In the genomic region with DNA sequence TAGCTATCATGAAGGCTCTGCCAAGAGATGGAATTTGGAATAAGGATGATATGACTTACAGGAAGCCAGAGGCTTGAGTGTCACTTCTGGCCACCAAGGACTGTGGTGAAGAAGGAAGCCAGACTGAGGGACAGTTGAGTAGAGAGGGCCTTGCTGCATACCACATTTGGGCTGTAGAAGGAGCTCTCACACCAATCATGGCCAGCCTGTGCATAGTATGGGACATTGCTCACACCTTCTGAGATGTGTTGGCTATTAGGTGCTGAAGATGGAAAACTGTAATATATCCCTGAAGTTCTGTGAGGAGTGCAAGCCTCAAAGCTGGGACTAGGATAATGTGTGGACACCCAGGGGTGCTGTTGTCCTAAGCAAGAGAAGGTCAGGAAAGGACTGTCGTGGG, we compare ENCODE assay signal across 8 mouse cellular contexts. TPM values are rescaled to one million over a fixed set of nuclear protein-coding genes. Genes with fewer than 3 reads are reported as not detected.
A peak's percentile ranks its signal among the peaks of the same experiment; 100 is the strongest.
DNase-seq lines count a peak whose midpoint lies in the region; ATAC-seq and TF ChIP-seq lines count a peak whose summit lies in the region.

No protein-coding gene starts in this region.

- DNase-seq in hindbrain, embryonic 11.5 days (ENCODE audit: low spot score): peak; percentile 28
- DNase-seq in hindbrain, embryonic 10.5 days (ENCODE audit: low spot score): no peak
- no peak for DNase-seq in ES-E14 (ENCODE audit: low read depth, low spot score)
- no peak for DNase-seq in c-Kit-positive CD71-positive TER-119-positive erythroid progenitor cells, embryonic 14.5 days (ENCODE audit: low spot score)
- DNase-seq in ovary, postnatal 14 days (ENCODE audit: low spot score): no peak

- no peak overlapping the region for H3K4me2 ChIP-seq in hindbrain, embryonic 11.5 days (replicated peaks; ENCODE audit: low read depth, low read length)
- H3K4me2 ChIP-seq in kidney, embryonic 16.5 days (replicated peaks; ENCODE audit: low read depth, low read length): no peak overlapping the region
- no peak overlapping the region for H3K4me2 ChIP-seq in midbrain, embryonic 16.5 days (ENCODE audit: low read length)

- no peaks in the 10 kb centered on the region for H3K9me3 ChIP-seq in hindbrain, embryonic 11.5 days (ENCODE audit: control insufficient read depth, low read length)
- H3K9me3 ChIP-seq in hindbrain, embryonic 10.5 days: no peaks in the 10 kb centered on the region
- H3K9me3 ChIP-seq in ES-E14 (ENCODE audit: control insufficient read depth, insufficient read depth, low read depth, low read length): no peaks in the 10 kb centered on the region
- H3K9me3 ChIP-seq in kidney, embryonic 16.5 days (ENCODE audit: low read length): no peaks in the 10 kb centered on the region
- H3K9me3 ChIP-seq in midbrain, embryonic 16.5 days (replicated peaks; ENCODE audit: control insufficient read depth, low read length, poor library complexity, severe bottlenecking): no peaks in the 10 kb centered on the region

- H3K4me1 ChIP-seq in hindbrain, embryonic 11.5 days (replicated peaks; ENCODE audit: control insufficient read depth, insufficient read depth, low read length): no peaks in the 10 kb centered on the region
- H3K4me1 ChIP-seq in hindbrain, embryonic 10.5 days (replicated peaks): no peaks in the 10 kb centered on the region
- H3K4me1 ChIP-seq in ES-E14 (ENCODE audit: control insufficient read depth in 2 of 2, insufficient read depth in 2 of 2, low read length in 2 of 2, poor library complexity in 1 of 2): peaks cover 0 to 7% of the 10 kb centered on the region in 2 experiments; a peak in 1 of 4 replicates
- H3K4me1 ChIP-seq in embryonic fibroblast, embryonic 13.5 days (ENCODE audit: control insufficient read depth, insufficient read depth, low read length): no peaks in the 10 kb centered on the region
- H3K4me1 ChIP-seq in kidney, embryonic 16.5 days (ENCODE audit: insufficient read depth, low read length): peaks cover 6% of the 10 kb centered on the region
- no peaks in the 10 kb centered on the region for H3K4me1 ChIP-seq in midbrain, embryonic 16.5 days (ENCODE audit: control insufficient read depth, insufficient read depth, low read length)

- TF ChIP-seq POLR2A in embryonic fibroblast, embryonic 13.5 days (IDR thresholded peaks at IDR 0.05; ENCODE audit: low read depth, low read length): no peak

- no peaks in the 10 kb centered on the region for H3K27me3 ChIP-seq in hindbrain, embryonic 11.5 days (ENCODE audit: control insufficient read depth, insufficient read depth, low read length)
- H3K27me3 ChIP-seq in hindbrain, embryonic 10.5 days (ENCODE audit: insufficient read depth, poor library complexity, severe bottlenecking): no peaks in the 10 kb centered on the region
- no peaks in the 10 kb centered on the region for H3K27me3 ChIP-seq in kidney, embryonic 16.5 days (ENCODE audit: insufficient read depth, low read length)
- no peaks in the 10 kb centered on the region for H3K27me3 ChIP-seq in midbrain, embryonic 16.5 days (ENCODE audit: control insufficient read depth, insufficient read depth, low read depth, low read length)

- no peak overlapping the region for H3K9ac ChIP-seq in hindbrain, embryonic 11.5 days (ENCODE audit: low read depth, low read length)
- no peak overlapping the region for H3K9ac ChIP-seq in ES-E14 (ENCODE audit: insufficient read depth, low read depth, low read length, poor library complexity, severe bottlenecking)
- H3K9ac ChIP-seq in kidney, embryonic 16.5 days (replicated peaks; ENCODE audit: low read length): no peak overlapping the region
- no peak overlapping the region for H3K9ac ChIP-seq in midbrain, embryonic 16.5 days (ENCODE audit: low read depth, low read length)

- peak; percentile 78; the same call in 1 of the 2 replicates for TF ChIP-seq CTCF in embryonic fibroblast, embryonic 13.5 days (IDR thresholded peaks at IDR 0.05; ENCODE audit: borderline replicate concordance, insufficient read depth, low read length)

- in situ Hi-C loops in ES-E14 (cut with MboI; ENCODE audit: low sequenced_read_pairs in 2 of 2, unreplicated experiment in 2 of 2): no loop called here

- H3K27ac ChIP-seq in hindbrain, embryonic 11.5 days (ENCODE audit: low read depth, low read length): no peak overlapping the region
- no peak overlapping the region for H3K27ac ChIP-seq in hindbrain, embryonic 10.5 days
- no peak overlapping the region for H3K27ac ChIP-seq in ES-E14 (ENCODE audit: insufficient read depth, low read depth, low read length, poor library complexity, severe bottlenecking)
- H3K27ac ChIP-seq in embryonic fibroblast, embryonic 13.5 days (ENCODE audit: insufficient read depth, low read length): no peak overlapping the region
- no peak overlapping the region for H3K27ac ChIP-seq in kidney, embryonic 16.5 days (ENCODE audit: low read length)
- H3K27ac ChIP-seq in midbrain, embryonic 16.5 days (ENCODE audit: low read length): no peak overlapping the region

- no peaks in the 10 kb centered on the region for H3K36me3 ChIP-seq in hindbrain, embryonic 11.5 days (ENCODE audit: control insufficient read depth, insufficient read depth, low read length)
- no peaks in the 10 kb centered on the region for H3K36me3 ChIP-seq in hindbrain, embryonic 10.5 days
- H3K36me3 ChIP-seq in ES-E14 (ENCODE audit: control insufficient read depth, insufficient read depth, low read length, poor library complexity, severe bottlenecking): no peaks in the 10 kb centered on the region
- H3K36me3 ChIP-seq in kidney, embryonic 16.5 days (ENCODE audit: insufficient read depth, low read length): no peaks in the 10 kb centered on the region
- H3K36me3 ChIP-seq in midbrain, embryonic 16.5 days (ENCODE audit: control insufficient read depth, insufficient read depth, low read length): no peaks in the 10 kb centered on the region

- H3K4me3 ChIP-seq in hindbrain, embryonic 11.5 days (ENCODE audit: low read depth, low read length): no peak overlapping the region
- H3K4me3 ChIP-seq in hindbrain, embryonic 10.5 days: no peak overlapping the region
- H3K4me3 ChIP-seq in ES-E14 (ENCODE audit: insufficient read depth in 1 of 2, low read depth in 1 of 2, low read length in 2 of 2, poor library complexity in 1 of 2, severe bottlenecking in 1 of 2): no peak overlapping the region
- no peak overlapping the region for H3K4me3 ChIP-seq in embryonic fibroblast, embryonic 13.5 days (ENCODE audit: insufficient read depth, low read length)
- no peak overlapping the region for H3K4me3 ChIP-seq in kidney, embryonic 16.5 days (ENCODE audit: low read length)
- H3K4me3 ChIP-seq in midbrain, embryonic 16.5 days (ENCODE audit: low read depth, low read length): no peak overlapping the region

- no peak for ATAC-seq in hindbrain, embryonic 11.5 days (ENCODE audit: low FRiP score)
- peak; percentile 90 for ATAC-seq in kidney, embryonic 16.5 days (ENCODE audit: low FRiP score, low TSS enrichment)
- ATAC-seq in midbrain, embryonic 16.5 days: peak; percentile 91

- 80% methylated on average over 1 of the region's 1 CpGs for WGBS in hindbrain, embryonic 11.5 days
- 79% methylated on average over 1 of the region's 1 CpGs for WGBS in hindbrain, embryonic 10.5 days
- 94% methylated on average over 1 of the region's 1 CpGs for WGBS in kidney, embryonic 16.5 days
- WGBS in midbrain, embryonic 16.5 days: 88% methylated on average over 1 of the region's 1 CpGs

TF ChIP-seq in ES-E14, 5 proteins besides CTCF, POLR2A, EP300 and RAD21:
- TF ChIP-seq ZNF384 (IDR thresholded peaks at IDR 0.05; ENCODE audit: low read depth, low read length) (no peak), ZC3H11A (IDR thresholded peaks at IDR 0.05; ENCODE audit: borderline replicate concordance, low read depth, low read length) (0 out of 2 replicates have a peak, but pooled peaks have one; percentile 18), HCFC1 (IDR thresholded peaks at IDR 0.05; ENCODE audit: borderline replicate concordance, insufficient read depth, low read length) (no peak), CHD2 (IDR thresholded peaks at IDR 0.05; ENCODE audit: low read depth, low read length) (no peak), MAFK (IDR thresholded peaks at IDR 0.05; ENCODE audit: insufficient read depth, low read depth, low read length) (no peak)

RNA-seq across cellular contexts. Expression of gene Ranbp6, which starts 13.9 kb away (rescaled TPM):
- polyA plus RNA-seq in hindbrain, embryonic 11.5 days (2014; fragmentation: Nextera tagmentation; extraction: Ambion mirVana): 41.1 and 45.1 TPM in 2 replicates
- polyA plus RNA-seq in hindbrain, embryonic 10.5 days (2016; fragmentation: Nextera tagmentation; extraction: Ambion mirVana): 24.7 and 26.1 TPM in 2 replicates
- 9.7 and 11.3 TPM in 2 replicates for total RNA-seq in ES-E14 (2012; rRNA removed)
- 10.6 and 16.2 TPM in 2 replicates for polyA plus RNA-seq in embryonic fibroblast, embryonic 13.5 days (2011; ENCODE audit: insufficient read length, low read depth, missing spikeins)
- polyA plus RNA-seq in kidney, embryonic 16.5 days (2015; fragmentation: Nextera tagmentation; extraction: Ambion mirVana): 17.9 and 18.2 TPM in 2 replicates
- 53.5 and 61.4 TPM in 2 replicates for polyA plus RNA-seq in midbrain, embryonic 16.5 days (2015; fragmentation: Nextera tagmentation; extraction: Ambion mirVana)

RNA-seq across cellular contexts. Expression of gene 9930021J03Rik, which starts 20.9 kb away (rescaled TPM):
- 9.0 and 9.8 TPM in 2 replicates for polyA plus RNA-seq in hindbrain, embryonic 11.5 days (2014; fragmentation: Nextera tagmentation; extraction: Ambion mirVana)
- 4.0 and 4.1 TPM in 2 replicates for polyA plus RNA-seq in hindbrain, embryonic 10.5 days (2016; fragmentation: Nextera tagmentation; extraction: Ambion mirVana)
- total RNA-seq in ES-E14 (2012; rRNA removed): 14.4 and 15.3 TPM in 2 replicates
- 23.7 and 31.2 TPM in 2 replicates for polyA plus RNA-seq in embryonic fibroblast, embryonic 13.5 days (2011; ENCODE audit: insufficient read length, low read depth, missing spikeins)
- 4.6 and 5.6 TPM in 2 replicates for polyA plus RNA-seq in kidney, embryonic 16.5 days (2015; fragmentation: Nextera tagmentation; extraction: Ambion mirVana)
- 6.5 and 7.3 TPM in 2 replicates for polyA plus RNA-seq in midbrain, embryonic 16.5 days (2015; fragmentation: Nextera tagmentation; extraction: Ambion mirVana)
